In the genomic region with DNA sequence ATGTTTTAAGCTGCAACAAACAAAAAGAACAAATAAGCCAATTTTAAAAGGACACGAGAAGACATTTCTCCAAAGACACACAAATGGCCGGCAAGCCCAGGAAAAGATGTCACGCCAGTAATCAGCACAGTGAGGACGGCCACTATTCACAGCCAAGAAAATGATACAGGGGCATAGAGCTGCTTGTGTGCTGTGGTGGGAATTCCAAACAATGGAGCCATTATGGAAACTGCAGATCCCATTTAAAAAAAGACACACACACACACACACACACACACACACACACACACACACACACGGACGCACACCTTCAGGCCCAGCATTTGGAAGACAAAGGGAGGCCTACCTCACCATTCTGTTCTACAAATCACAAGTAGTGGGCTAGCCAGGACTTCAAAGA, we compare ENCODE assay signal across 15 mouse cellular contexts.
DNase-seq lines count a peak whose midpoint lies in the region; ATAC-seq lines count a peak whose summit lies in the region.
"Had no signal": no experiment of that assay in that cellular context is flagged by ENCODE, and none has a peak within 500 bp of the region (broad histone marks: within the 10 kb centered on the region; RNA-seq: fewer than 3 reads in every experiment).

No protein-coding gene starts in this region.

- H3K27me3 ChIP-seq in heart, embryonic 16.5 days (ENCODE audit: control insufficient read depth, insufficient read depth, low read length), result no peaks in the 10 kb centered on the region
- no peaks in the 10 kb centered on the region for H3K27me3 ChIP-seq in embryonic facial prominence, embryonic 12.5 days
- no peaks in the 10 kb centered on the region for H3K27me3 ChIP-seq in hindbrain, embryonic 12.5 days
- H3K27me3 ChIP-seq in midbrain, embryonic 16.5 days (ENCODE audit: control insufficient read depth, insufficient read depth, low read depth, low read length), result no peaks in the 10 kb centered on the region
- H3K27me3 ChIP-seq: limb, embryonic 12.5 days; lung, embryonic 15.5 days had no signal

- intact Hi-C loops in heart, postnatal 10 days (cut with DNase I), result no loop called here

- no peaks in the 10 kb centered on the region; the same call in 1 of the 2 replicates for H3K36me3 ChIP-seq in heart, embryonic 16.5 days (ENCODE audit: control insufficient read depth, insufficient read depth)
- 0 out of 2 replicates have a peak, but pooled peaks cover 6% of the 10 kb centered on the region for H3K36me3 ChIP-seq in embryonic facial prominence, embryonic 12.5 days
- H3K36me3 ChIP-seq in hindbrain, embryonic 12.5 days, result no peaks in the 10 kb centered on the region
- no peaks in the 10 kb centered on the region; the same call in 1 of the 2 replicates for H3K36me3 ChIP-seq in midbrain, embryonic 16.5 days (ENCODE audit: control insufficient read depth, insufficient read depth, low read length)
- H3K36me3 ChIP-seq: lung, embryonic 15.5 days had no signal

- no peak overlapping the region for H3K27ac ChIP-seq in heart, embryonic 16.5 days (ENCODE audit: low read length)
- H3K27ac ChIP-seq in embryonic facial prominence, embryonic 12.5 days, result 0 out of 2 replicates have a peak overlapping the region, but pooled peaks have one; percentile 46
- peak overlapping the region; percentile 99 for H3K27ac ChIP-seq in hindbrain, embryonic 12.5 days
- H3K27ac ChIP-seq in midbrain, embryonic 16.5 days (ENCODE audit: low read length), result peak overlapping the region; percentile 51
- H3K27ac ChIP-seq: lung, embryonic 15.5 days had no signal

- no peak overlapping the region for H3K4me3 ChIP-seq in heart, embryonic 16.5 days (ENCODE audit: low read length)
- H3K4me3 ChIP-seq in embryonic facial prominence, embryonic 12.5 days, result no peak overlapping the region
- H3K4me3 ChIP-seq in hindbrain, embryonic 12.5 days, result no peak overlapping the region
- H3K4me3 ChIP-seq in midbrain, embryonic 16.5 days (ENCODE audit: low read depth, low read length), result no peak overlapping the region

- H3K4me1 ChIP-seq in heart, embryonic 16.5 days (ENCODE audit: control insufficient read depth, insufficient read depth, low read length), result peaks cover 16% of the 10 kb centered on the region
- peaks cover 33% of the 10 kb centered on the region for H3K4me1 ChIP-seq in embryonic facial prominence, embryonic 12.5 days
- peaks cover 37% of the 10 kb centered on the region for H3K4me1 ChIP-seq in hindbrain, embryonic 12.5 days
- H3K4me1 ChIP-seq in midbrain, embryonic 16.5 days (ENCODE audit: control insufficient read depth, insufficient read depth, low read length), result peaks cover 21% of the 10 kb centered on the region

- H3K9ac ChIP-seq in heart, embryonic 16.5 days (ENCODE audit: low read length), result no peak overlapping the region
- H3K9ac ChIP-seq in embryonic facial prominence, embryonic 12.5 days, result no peak overlapping the region
- H3K9ac ChIP-seq in hindbrain, embryonic 12.5 days, result peak overlapping the region; percentile 35; the same call in 1 of the 2 replicates
- peak overlapping the region; percentile 32 for H3K9ac ChIP-seq in midbrain, embryonic 16.5 days (ENCODE audit: low read depth, low read length)
- H3K9ac ChIP-seq: limb, embryonic 12.5 days; lung, embryonic 15.5 days had no signal

- no peak for ATAC-seq in heart, embryonic 16.5 days (replicated peaks; ENCODE audit: extremely low read depth, insufficient read depth, low FRiP score)
- no peak for ATAC-seq in embryonic facial prominence, embryonic 12.5 days (ENCODE audit: insufficient number of reproducible peaks, insufficient read depth, low FRiP score, low TSS enrichment)
- ATAC-seq in hindbrain, embryonic 12.5 days (ENCODE audit: low FRiP score), result no peak
- ATAC-seq in midbrain, embryonic 16.5 days, result no peak

- peak overlapping the region; percentile 70; the same call in 1 of the 2 replicates for H3K4me2 ChIP-seq in heart, embryonic 16.5 days (ENCODE audit: low read depth, low read length)
- H3K4me2 ChIP-seq in embryonic facial prominence, embryonic 12.5 days (replicated peaks), result peak overlapping the region; percentile 68; the same call in 1 of the 2 replicates
- peak overlapping the region; percentile 63 for H3K4me2 ChIP-seq in hindbrain, embryonic 12.5 days (replicated peaks)
- H3K4me2 ChIP-seq in midbrain, embryonic 16.5 days (ENCODE audit: low read length), result peak overlapping the region; percentile 77

- WGBS in heart, embryonic 16.5 days, result 74% methylated on average over 6 of the region's 6 CpGs
- WGBS in embryonic facial prominence, embryonic 12.5 days, result 52% methylated on average over 6 of the region's 6 CpGs
- WGBS in hindbrain, embryonic 12.5 days, result 47% methylated on average over 6 of the region's 6 CpGs
- 39% methylated on average over 6 of the region's 6 CpGs for WGBS in midbrain, embryonic 16.5 days

- DNase-seq in heart, postnatal 10 days, result no peak
- no peak for DNase-seq in right cerebral cortex, postnatal 25 days
- DNase-seq in right cerebral cortex, postnatal 4 days, result no peak
- DNase-seq in left cerebral cortex, adult 18-20 months (ENCODE audit: low spot score in 2 of 2), result no peak
- DNase-seq: B cell, adult 2 months; gastrocnemius, postnatal 36 days; kidney, adult 9 months; right cerebral cortex, adult 18-20 months; thymus, postnatal 4 days had no signal

- no peaks in the 10 kb centered on the region for H3K9me3 ChIP-seq in heart, embryonic 16.5 days (replicated peaks; ENCODE audit: control insufficient read depth, low read length)
- H3K9me3 ChIP-seq in embryonic facial prominence, embryonic 12.5 days, result no peaks in the 10 kb centered on the region
- H3K9me3 ChIP-seq in hindbrain, embryonic 12.5 days (replicated peaks), result no peaks in the 10 kb centered on the region
- no peaks in the 10 kb centered on the region for H3K9me3 ChIP-seq in midbrain, embryonic 16.5 days (replicated peaks; ENCODE audit: control insufficient read depth, low read length, poor library complexity, severe bottlenecking)
- H3K9me3 ChIP-seq: limb, embryonic 12.5 days; lung, embryonic 15.5 days had no signal

Comparison
In these comparisons a context has a peak if more than half of its experiments do, and no peak if none do; other contexts are left out.
1. H3K9ac ChIP-seq: peak in hindbrain, embryonic 12.5 days (single experiment) and midbrain, embryonic 16.5 days (single experiment); none in heart, embryonic 16.5 days (single experiment) and embryonic facial prominence, embryonic 12.5 days (single experiment).
2. Peak in every context shown above with its lines, with median percentiles within 50 percentile points of each other: H3K4me2 ChIP-seq.